Mouse (Mus musculus) c-Kit-positive CD71-positive TER-119-positive erythroid progenitor cells, embryonic 14.5 days (primary cell): ENCODE results near the gene Sik3.

Experiments used
- DNase-seq: peaks from one replicate; pipeline ENCODE4 v3.0.0-alpha.2; 2013; ENCODE audit warnings: low spot score

Sik3 gene

GRCm38 (mm10) chr9:46272677-46273454 is 260.2 kb downstream of the Sik3 start, which contains the start of gene Zpr1:
Gene Zpr1, plus strand, starts transcription at chr9:46273064.
- peak; percentile 87 for DNase-seq
